Mouse (Mus musculus) bone marrow, adult 2 months (tissue): ENCODE results near the gene Slc44a3. TPM values are rescaled to one million over a fixed set of nuclear protein-coding genes. Genes with fewer than 3 reads are reported as not detected.

Experiments
- H3K27ac ChIP-seq: fragments of 200-500 bp; 2 replicates; pipeline ENCODE4 v1.5.1; 2012; ENCODE audit warnings: low read depth, mild to moderate bottlenecking, control low read depth, inconsistent platforms, low read length; ENCODE audit not compliant: control insufficient read depth, poor library complexity, insufficient read depth
- H3K4me1 ChIP-seq: fragments of 200-500 bp; 2 replicates; pipeline ENCODE4 v1.6.1; 2011; ENCODE audit warnings: low read length; ENCODE audit not compliant: control insufficient read depth, insufficient read depth
- H3K4me3 ChIP-seq: fragments of 200-500 bp; replicated peaks from 2 replicates; pipeline ENCODE3; 2011; ENCODE audit warnings: mild to moderate bottlenecking, low read depth, low read length, control low read depth; ENCODE audit not compliant: control insufficient read depth
- CTCF ChIP-seq: fragments of 200-500 bp; IDR thresholded peaks from 2 replicates; pipeline ENCODE4 v1.5.1; 2011; ENCODE audit warnings: low read length, control low read depth; ENCODE audit not compliant: control insufficient read depth, insufficient read depth
- POLR2A ChIP-seq: fragments of 200-500 bp; IDR thresholded peaks from 2 replicates; pipeline ENCODE4 v1.6.1; 2011; ENCODE audit warnings: low read depth, mild to moderate bottlenecking, control low read depth, low read length, borderline replicate concordance; ENCODE audit not compliant: control insufficient read depth
- WGBS: fragments of 180-500 bp; shearing (Covaris S2); methylation state at CpG from one replicate; pipeline ENCODE4 v1.1.7; 2018; 5-methylcytosine and 5-hydroxymethylcytosine counted together
- polyA plus RNA-seq: library from polyadenylated mRNA; stranded (reverse); fragments of >200 nt; gene quantifications from 2 replicates; pipeline ENCODE4 v1.2.4, GENCODE M21; 2011; ENCODE audit warnings: low replicate concordance; ENCODE audit not compliant: missing spikeins, insufficient read depth, insufficient read length

The Slc44a3 gene
- polyA plus RNA-seq, 1 experiment, result 1.3 TPM

DNA sequence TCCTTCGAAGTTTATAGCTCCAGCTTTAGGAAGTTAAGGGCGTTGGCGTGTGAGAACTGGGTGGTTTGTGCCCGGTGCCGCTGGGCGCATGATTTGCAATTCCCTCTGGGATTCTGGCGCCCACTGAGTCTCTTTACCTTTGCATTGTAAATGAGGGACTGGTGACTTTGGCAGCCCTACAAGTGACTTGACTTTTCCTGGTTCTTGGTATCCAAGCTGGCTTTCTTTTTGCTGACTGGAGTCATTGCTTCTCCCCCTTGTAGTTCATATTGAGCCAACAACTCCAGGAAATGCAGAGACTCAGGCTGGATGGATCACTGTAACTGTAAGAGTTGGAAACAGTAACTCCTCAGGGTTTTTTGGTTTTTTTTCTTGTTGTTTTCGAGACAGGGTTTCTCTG, 104.0 kb downstream of the Slc44a3 start:
- H3K4me3 ChIP-seq, result no peak overlapping the region
- WGBS, result 17% methylated on average over 8 of the region's 8 CpGs
- TF ChIP-seq POLR2A (no peak), CTCF (no peak)
- H3K27ac ChIP-seq, result no peak overlapping the region
- no peaks in the 10 kb centered on the region for H3K4me1 ChIP-seq

DNA sequence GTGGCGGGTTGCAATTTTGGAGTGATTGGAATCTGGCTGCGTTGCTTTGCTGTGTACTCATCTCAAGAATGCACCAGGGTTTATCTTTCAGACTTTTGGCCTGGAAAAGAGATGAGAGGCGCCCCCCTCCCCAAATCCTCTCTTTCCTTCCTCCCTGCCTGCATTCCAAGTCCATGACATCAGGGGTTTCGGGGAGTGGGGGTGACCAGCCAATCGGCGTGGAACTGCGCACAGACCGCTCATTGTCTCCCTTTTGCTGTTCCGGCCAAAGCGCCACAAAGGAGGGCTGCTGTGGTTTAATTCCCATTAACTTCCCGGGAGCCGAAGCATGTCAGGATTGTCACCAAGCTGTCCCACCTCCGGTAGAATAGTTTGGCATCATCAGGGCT, 104.7 kb downstream of the Slc44a3 start:
- Histone ChIP-seq H3K4me3 (peak overlapping the region; percentile 74), H3K4me1 (no peaks in the 10 kb centered on the region), H3K27ac (peak overlapping the region; percentile 16; the same call in 1 of the 2 replicates)
- WGBS, result 2% methylated on average over 13 of the region's 13 CpGs
- TF ChIP-seq CTCF, result no peak
- TF ChIP-seq POLR2A, result no peak

DNA sequence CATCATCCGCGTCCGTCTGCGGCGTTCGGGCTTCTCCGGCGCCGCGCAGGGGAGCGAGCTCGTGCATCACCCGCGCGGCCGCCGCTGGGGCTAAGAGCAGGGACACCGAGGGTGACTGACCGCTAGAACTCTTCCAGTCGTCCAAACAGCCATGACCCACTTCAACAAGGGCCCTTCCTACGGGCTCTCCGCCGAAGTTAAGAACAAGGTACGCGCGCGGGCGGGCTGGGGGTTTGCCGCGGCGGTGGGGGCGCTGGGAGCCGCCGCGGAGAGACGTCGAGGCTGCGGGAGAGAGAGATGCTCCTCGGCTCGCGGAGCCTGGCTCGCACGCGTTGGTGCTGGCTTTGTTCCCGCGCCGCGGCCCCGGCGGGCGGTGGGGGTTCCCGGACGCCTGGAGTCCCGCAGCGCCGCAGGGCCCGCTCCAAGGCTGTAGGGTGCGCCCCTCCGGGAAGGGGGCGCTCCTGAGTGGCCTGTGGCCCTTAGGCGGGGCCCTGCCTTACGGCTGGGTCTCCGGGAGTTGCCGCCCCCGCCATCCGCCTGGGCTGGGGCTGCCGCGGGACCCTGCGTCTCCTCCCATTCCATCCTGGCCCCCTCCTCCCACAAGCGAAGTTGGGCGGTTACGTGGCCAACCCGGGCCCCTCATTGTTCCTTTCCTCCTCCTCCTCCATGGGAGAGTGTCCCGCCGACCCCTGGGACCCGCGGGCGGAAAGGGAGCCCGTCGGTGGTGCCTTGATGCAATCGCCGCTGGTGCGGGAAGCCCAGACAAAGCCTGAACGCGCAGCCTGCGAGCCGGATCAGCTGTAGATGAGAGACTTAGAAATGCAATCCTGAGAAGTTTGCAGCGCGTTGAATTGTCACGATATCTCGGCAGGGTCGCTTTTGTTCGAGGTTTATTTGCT, 105.3 kb downstream of the Slc44a3 start:
- WGBS, result under 1% methylated on average over 90 of the region's 93 CpGs
- peak overlapping the region; percentile 74 for H3K4me3 ChIP-seq

DNA sequence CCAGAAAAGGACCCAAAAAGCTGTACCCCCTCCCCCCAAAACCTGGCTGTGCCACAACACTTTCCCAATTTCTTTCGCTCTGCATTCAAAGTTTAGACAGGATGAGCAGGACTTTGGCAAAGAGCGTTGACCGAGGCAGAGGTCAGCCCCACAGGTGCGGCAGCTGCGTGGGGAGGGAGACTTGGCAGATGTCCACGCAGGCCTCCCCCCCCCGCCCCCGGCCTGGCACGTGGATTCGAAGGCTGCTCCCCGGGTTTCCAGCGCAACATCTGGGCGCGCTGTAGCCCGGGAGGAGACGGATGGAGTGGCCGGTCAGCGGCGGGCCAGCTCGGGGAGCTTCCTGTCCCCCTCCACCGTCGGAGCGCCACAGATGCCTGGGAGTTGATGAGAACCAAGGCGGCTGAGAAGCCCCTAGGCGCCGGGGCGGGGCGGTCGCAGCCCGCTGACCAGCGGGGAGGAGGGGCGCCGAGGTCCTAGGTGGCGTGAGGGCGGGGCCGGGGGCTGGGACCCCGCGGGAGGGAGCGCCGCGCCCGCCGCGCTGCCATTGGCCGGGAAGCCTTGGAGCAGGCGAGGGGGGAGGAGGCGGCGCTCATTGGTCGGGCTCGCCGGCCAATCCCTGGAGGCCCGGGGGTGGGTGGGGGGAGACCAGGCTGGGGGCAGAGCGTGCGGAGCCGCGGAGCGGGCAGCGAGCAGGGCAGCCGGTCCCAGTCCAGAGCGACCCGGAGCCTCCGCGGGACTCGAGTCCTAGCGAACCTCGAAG, 106.2 kb downstream of the Slc44a3 start, which contains the start of gene Cnn3:
TSS of gene Cnn3 (plus strand) at position 637 of the 760 bp plus-strand sequence.
- Histone ChIP-seq H3K27ac (peak within 1 kb of the TSS; percentile 66; the same call in 1 of the 2 replicates), H3K4me3 (peak within 1 kb of the TSS; percentile 74), H3K4me1 (no peaks in the 10 kb centered on the region)
- WGBS, result under 1% methylated on average over 55 of the region's 66 CpGs
- no peak for TF ChIP-seq CTCF
- TF ChIP-seq POLR2A, result peak; percentile 50; the same call in 1 of the 2 replicates

More for the DNA sequence above, 105.3 kb downstream of the Slc44a3 start:
- H3K4me1 ChIP-seq, result no peaks in the 10 kb centered on the region
- no peak; the same call in 1 of the 2 replicates for TF ChIP-seq CTCF
- no peak for TF ChIP-seq POLR2A
- H3K27ac ChIP-seq, result peak overlapping the region; percentile 66; the same call in 1 of the 2 replicates

DNA sequence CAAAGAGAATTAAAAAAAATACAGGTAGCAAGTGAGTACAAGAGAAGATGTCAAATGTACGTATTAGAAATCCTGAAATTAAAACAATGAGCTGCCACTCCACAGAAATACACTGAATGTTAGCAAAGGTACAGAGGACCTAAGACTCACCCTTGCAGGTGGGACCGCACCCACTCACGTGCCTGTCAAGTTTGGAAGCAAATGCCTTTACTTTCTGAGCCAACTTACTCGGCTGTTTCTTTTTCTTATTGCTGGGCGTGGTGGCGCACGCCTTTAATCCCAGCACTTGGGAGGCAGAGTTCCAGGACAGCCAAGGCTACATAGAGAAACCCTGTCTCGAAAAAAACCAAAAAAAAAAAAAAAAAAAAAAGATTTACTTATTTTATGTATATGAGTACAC, 109.8 kb downstream of the Slc44a3 start:
- TF ChIP-seq CTCF, result no peak
- no peak for TF ChIP-seq POLR2A
- Histone ChIP-seq H3K27ac (no peak overlapping the region), H3K4me3 (no peak overlapping the region), H3K4me1 (no peaks in the 10 kb centered on the region)
- WGBS, result 85% methylated on average over 8 of the region's 8 CpGs

DNA sequence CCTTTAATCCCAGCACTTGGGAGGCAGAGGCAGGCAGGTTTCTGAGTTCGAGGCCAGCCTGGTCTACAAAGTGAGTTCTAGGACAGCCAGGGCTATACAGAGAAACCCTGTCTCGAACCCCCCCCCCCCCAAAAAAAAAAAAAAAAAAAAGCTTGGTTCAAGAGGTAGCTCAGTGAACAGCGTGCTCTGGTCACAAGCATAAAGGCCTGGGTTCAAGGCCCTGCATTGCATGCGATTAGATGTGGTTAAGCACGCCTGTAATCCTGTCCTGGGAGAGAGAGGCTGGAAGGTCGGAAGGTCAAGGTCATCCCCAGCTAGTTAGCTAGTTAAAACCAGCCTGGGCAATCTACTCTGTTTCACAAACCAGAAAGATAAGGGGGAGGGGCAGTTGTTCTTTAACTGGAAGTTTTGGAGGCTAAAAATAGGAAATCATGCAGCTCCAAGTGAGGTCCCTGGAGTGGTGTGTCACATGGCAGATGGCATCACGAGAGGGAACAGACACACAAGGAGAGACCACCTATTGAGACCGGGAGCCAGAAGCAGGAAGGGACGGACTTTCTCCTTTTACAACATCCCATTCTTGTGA, 113.3 kb downstream of the Slc44a3 start:
- no peak overlapping the region for H3K4me3 ChIP-seq
- TF ChIP-seq CTCF (no peak), POLR2A (no peak)
- no peaks in the 10 kb centered on the region for H3K4me1 ChIP-seq
- no peak overlapping the region for H3K27ac ChIP-seq
- 85% methylated on average over 9 of the region's 9 CpGs for WGBS

DNA sequence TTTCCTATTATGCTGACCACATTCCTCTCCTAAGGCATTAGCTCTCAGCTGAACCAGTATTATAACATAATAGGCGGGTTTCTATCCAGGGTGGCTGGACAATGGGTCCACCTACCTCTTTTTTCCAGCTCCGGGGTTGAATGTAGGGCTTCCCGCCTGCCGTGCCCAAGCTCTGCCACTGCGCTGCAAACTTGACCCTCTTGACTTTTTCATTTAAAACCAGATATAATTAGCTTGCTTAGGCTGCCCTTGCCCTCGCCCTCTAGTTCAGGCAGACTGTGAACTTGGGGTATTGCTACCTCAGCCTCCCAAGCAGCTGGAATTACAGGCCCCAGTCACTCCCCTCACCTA, 114.0 kb downstream of the Slc44a3 start:
- Histone ChIP-seq H3K27ac (no peak overlapping the region), H3K4me3 (no peak overlapping the region), H3K4me1 (no peaks in the 10 kb centered on the region)
- TF ChIP-seq CTCF, result no peak
- TF ChIP-seq POLR2A, result no peak
- WGBS, result 84% methylated on average over 6 of the region's 6 CpGs

DNA sequence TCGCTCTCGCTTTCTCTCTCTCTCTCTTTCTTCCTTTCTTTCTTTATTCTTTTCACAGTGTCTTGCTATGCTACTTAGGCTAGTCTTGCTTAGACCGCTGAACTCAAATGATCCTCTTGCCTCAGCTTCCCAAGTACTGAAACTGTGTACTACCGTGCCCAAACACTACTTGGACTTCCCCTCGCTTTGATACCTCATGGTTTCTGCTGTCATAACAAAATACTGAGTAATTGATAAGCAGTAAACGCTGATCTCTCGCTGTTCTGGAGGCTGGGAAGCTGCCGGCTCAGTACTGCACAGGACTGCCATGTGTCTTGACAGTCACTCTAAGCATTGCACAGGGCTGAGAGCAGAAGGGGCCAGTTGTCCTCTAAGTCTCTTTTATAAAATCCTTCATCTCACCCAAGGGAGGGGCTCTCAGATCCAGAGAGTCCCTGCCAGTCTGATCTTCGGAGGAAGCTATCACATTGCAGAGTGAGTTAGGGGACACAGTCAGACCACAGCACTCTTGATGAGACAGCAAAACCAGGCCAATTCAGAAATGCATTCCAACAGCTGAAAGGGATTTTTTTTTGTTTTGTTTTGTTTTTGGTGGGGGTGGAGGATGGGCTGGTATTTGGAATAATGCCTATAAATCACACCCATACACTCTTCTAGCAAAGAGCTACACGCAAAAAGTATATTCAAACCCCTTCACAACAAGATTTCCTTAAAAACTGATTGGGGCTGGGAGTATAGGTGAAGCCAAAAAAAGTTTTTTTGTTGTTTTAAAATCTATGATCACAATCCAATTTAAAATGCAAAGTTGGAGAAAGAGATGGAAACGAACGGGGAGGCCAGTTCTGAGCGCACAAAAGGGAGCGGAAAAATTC, 114.6 kb downstream of the Slc44a3 start:
- Histone ChIP-seq H3K4me3 (no peak overlapping the region), H3K4me1 (no peaks in the 10 kb centered on the region), H3K27ac (no peak overlapping the region)
- TF ChIP-seq POLR2A (no peak), CTCF (no peak)
- 76% methylated on average over 14 of the region's 14 CpGs for WGBS
